Mouse (Mus musculus): ENCODE results near the gene Ubl5.

DNA sequence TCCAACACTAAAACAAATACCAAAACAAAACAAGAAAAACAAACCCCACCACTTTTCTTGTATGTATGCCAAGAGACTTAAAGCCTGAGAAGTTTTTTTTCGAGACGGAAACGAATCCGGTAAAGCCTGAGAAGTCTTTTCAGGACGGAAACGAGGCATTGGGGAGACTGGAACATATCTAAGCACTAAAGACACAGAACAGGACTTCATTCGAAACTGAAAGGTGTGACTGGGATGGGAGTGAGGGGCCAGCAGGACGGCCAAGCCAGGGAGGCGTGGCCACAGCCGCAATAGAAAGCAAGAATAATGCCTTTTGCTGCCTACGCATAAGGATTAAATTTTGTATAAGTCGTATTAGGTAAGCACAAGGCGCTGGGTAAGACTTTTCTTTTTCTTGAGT is 1.1 kb downstream of the Ubl5 start:
- TF ChIP-seq CTCF (IDR thresholded peaks at IDR 0.05) (no peak), POLR2A (IDR thresholded peaks at IDR 0.05; ENCODE audit: insufficient read depth, low read depth, low read length) (no peak), EP300 (IDR thresholded peaks at IDR 0.05; ENCODE audit: insufficient read depth, low read depth, low read length) (no peak)
